Mouse (Mus musculus) bone marrow macrophage, adult 2 months (primary cell): ENCODE results near the gene Tax1bp3.

Source experiments
- CTCF ChIP-seq: IDR thresholded peaks from 2 replicates; pipeline ENCODE4 v1.5.1; 2012; ENCODE audit warnings: low read depth, mild to moderate bottlenecking, low read length, moderate library complexity
- POLR2A ChIP-seq: IDR thresholded peaks from 2 replicates; pipeline ENCODE4 v1.6.1; 2012; ENCODE audit warnings: mild to moderate bottlenecking, low read depth, low read length, borderline replicate concordance

- TF ChIP-seq CTCF, result no peak
- TF ChIP-seq POLR2A, result no peak
Observed at GRCm38 (mm10) chr11:73168071-73168470, 8.8 kb upstream of the Tax1bp3 start.
